Mouse (Mus musculus): Measurements from ENCODE around the gene C1qtnf4.

DNA sequence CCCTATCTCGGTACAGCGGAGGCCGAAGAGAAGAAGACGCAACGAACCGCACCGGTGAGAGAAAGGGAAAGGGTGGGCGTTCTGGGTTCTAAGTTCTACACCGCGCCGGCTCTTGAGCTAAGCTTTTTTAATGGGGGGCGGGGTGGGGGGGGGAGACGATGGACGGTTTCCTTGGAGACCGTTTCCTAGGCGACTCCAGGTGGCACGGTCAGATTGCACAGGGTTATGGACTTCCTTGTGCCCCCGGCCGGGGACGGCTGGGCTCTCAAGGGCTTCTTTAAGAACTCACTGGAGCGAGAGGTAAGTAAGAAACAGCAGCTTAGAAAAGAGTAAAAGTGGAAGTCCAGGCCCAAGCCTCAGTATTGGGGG, 19.2 kb downstream of the C1qtnf4 start:
- TF ChIP-seq CTCF (IDR thresholded peaks at IDR 0.05; ENCODE audit: extremely low read depth, insufficient read depth, insufficient read length, insufficient replicate concordance) = no peak
- TF ChIP-seq POLR2A (IDR thresholded peaks at IDR 0.05; ENCODE audit: low read depth, low read length) = no peak
